Mouse (Mus musculus) hindbrain, postnatal 0 days (tissue): ENCODE measurements around the gene Zswim3. TPM values are rescaled to one million over a fixed set of nuclear protein-coding genes. Genes with fewer than 3 reads are reported as not detected.

Source experiments
- ATAC-seq: fragments of 200-750 bp; cut with Nextera tagmentation; 2 replicates; pipeline ENCODE4 v1.8.0; 2017; ENCODE audit warnings: mild to moderate bottlenecking, moderate TSS enrichment, moderate library complexity
- DNase-seq: peaks from one replicate; pipeline ENCODE4 v3.0.0-alpha.2; 2015; ENCODE audit warnings: low spot score
- H3K27ac ChIP-seq: fragments of 300-500 bp; sonication (generic); 2 replicates; pipeline ENCODE4 v1.5.1; 2014; ENCODE audit warnings: mild to moderate bottlenecking
- H3K27me3 ChIP-seq: fragments of 300-500 bp; sonication (generic); 2 replicates; pipeline ENCODE4 v1.6.1; 2014; ENCODE audit warnings: low read length, mixed read lengths; ENCODE audit not compliant: insufficient read depth
- H3K36me3 ChIP-seq: fragments of 300-500 bp; sonication (generic); 2 replicates; pipeline ENCODE4 v1.6.1; 2014; ENCODE audit warnings: low read length, mixed read lengths; ENCODE audit not compliant: insufficient read depth
- H3K4me1 ChIP-seq: fragments of 300-500 bp; sonication (generic); 2 replicates; pipeline ENCODE4 v1.6.1; 2014; ENCODE audit warnings: antibody characterized with exemption, low read length, mixed read lengths; ENCODE audit not compliant: insufficient read depth
- H3K4me2 ChIP-seq: fragments of 300-500 bp; sonication (generic); 2 replicates; pipeline ENCODE4 v1.6.1; 2014; ENCODE audit warnings: low read depth, mild to moderate bottlenecking, low read length, moderate library complexity, mixed read lengths
- H3K4me3 ChIP-seq: fragments of 300-500 bp; sonication (generic); 2 replicates; pipeline ENCODE4 v1.5.1; 2014; ENCODE audit warnings: low read length
- H3K9ac ChIP-seq: fragments of 300-500 bp; sonication (generic); replicated peaks from 2 replicates; pipeline ENCODE4 v1.6.1; 2014; ENCODE audit warnings: mild to moderate bottlenecking, low read length, moderate library complexity, mixed read lengths
- H3K9me3 ChIP-seq: fragments of 300-500 bp; sonication (generic); 2 replicates; pipeline ENCODE4 v1.6.1; 2016; ENCODE audit warnings: low read length, mixed read lengths
- CTCF ChIP-seq: IDR thresholded peaks from 2 replicates; pipeline ENCODE4 v1.5.1; 2016; ENCODE audit warnings: antibody characterized with exemption, control low read depth, low read depth
- WGBS: fragments of 180-500 bp; shearing (Covaris S2); extraction: QIAGEN DNeasy Blood & Tissue Kit; methylation state at CpG from one replicate; pipeline ENCODE4 v1.1.7; 2014; 5-methylcytosine and 5-hydroxymethylcytosine counted together
- polyA plus RNA-seq: library from polyadenylated mRNA; unstranded; fragments of >200 nt; fragmentation: Nextera tagmentation; extraction: Ambion mirVana; gene quantifications from 2 replicates; pipeline ENCODE4 v1.2.1, GENCODE M21; 2015
- total RNA-seq: library from RNA; depleted of rRNA; stranded (reverse); fragments of >200 nt; gene quantifications from 2 replicates; pipeline ENCODE4 v1.2.3, GENCODE M21; 2014

The Zswim3 gene
- total and polyA plus RNA-seq, 2 experiments from 2014 or later = 5.2 to 8.3 TPM

- H3K9me3 ChIP-seq = no peaks in the 10 kb centered on the region
- H3K36me3 ChIP-seq = peaks cover 10% of the 10 kb centered on the region; the same call in 1 of the 2 replicates
- peak overlapping the region; percentile 74 for H3K9ac ChIP-seq
- ATAC-seq (no peak), DNase-seq (no peak)
- H3K27ac ChIP-seq = peak overlapping the region; percentile 90
- peaks cover 4% of the 10 kb centered on the region; the same call in 1 of the 2 replicates for H3K4me1 ChIP-seq
- peak overlapping the region; percentile 68 for H3K4me2 ChIP-seq
- TF ChIP-seq CTCF = no peak
- H3K4me3 ChIP-seq = peak overlapping the region; percentile 80
- WGBS = 46% methylated on average over 1 of the region's 1 CpGs
- no peaks in the 10 kb centered on the region for H3K27me3 ChIP-seq
Measured at GRCm38 (mm10) chr2:164803921-164804313, 981 bp upstream of the Zswim3 start.

GRCm38 (mm10) chr2:164805332-164805718, 427 bp downstream of the Zswim3 start:
- 1% methylated on average over 21 of the region's 21 CpGs for WGBS
- peak overlapping the region; percentile 89 for H3K4me2 ChIP-seq
- peaks cover 12% of the 10 kb centered on the region; the same call in 1 of the 2 replicates for H3K36me3 ChIP-seq
- DNase-seq (peak; percentile 18), ATAC-seq (peak; percentile 37)
- H3K9me3 ChIP-seq = no peaks in the 10 kb centered on the region
- H3K4me1 ChIP-seq = peaks cover 4% of the 10 kb centered on the region; the same call in 1 of the 2 replicates
- TF ChIP-seq CTCF = no peak
- peak overlapping the region; percentile 85 for H3K27ac ChIP-seq
- no peaks in the 10 kb centered on the region for H3K27me3 ChIP-seq
- H3K4me3 ChIP-seq = peak overlapping the region; percentile 80
- H3K9ac ChIP-seq = peak overlapping the region; percentile 74

- Histone ChIP-seq H3K4me1 (peaks cover 4% of the 10 kb centered on the region; the same call in 1 of the 2 replicates), H3K27ac (no peak overlapping the region), H3K9me3 (no peaks in the 10 kb centered on the region), H3K4me3 (no peak overlapping the region), H3K9ac (no peak overlapping the region), H3K36me3 (0 out of 2 replicates have a peak, but pooled peaks cover 8% of the 10 kb centered on the region), H3K4me2 (peak overlapping the region; percentile 89), H3K27me3 (no peaks in the 10 kb centered on the region)
- TF ChIP-seq CTCF = no peak
- 84% methylated on average over 7 of the region's 7 CpGs for WGBS
- DNase-seq (no peak), ATAC-seq (no peak)
Measured at GRCm38 (mm10) chr2:164806614-164807013, 1.7 kb downstream of the Zswim3 start.

GRCm38 (mm10) chr2:164813557-164813956, 8.7 kb downstream of the Zswim3 start:
- H3K27ac ChIP-seq = no peak overlapping the region
- no peak for TF ChIP-seq CTCF
- no peaks in the 10 kb centered on the region for H3K9me3 ChIP-seq
- H3K9ac ChIP-seq = no peak overlapping the region
- WGBS = 71% methylated on average over 2 of the region's 2 CpGs
- no peak overlapping the region for H3K4me3 ChIP-seq
- H3K27me3 ChIP-seq = no peaks in the 10 kb centered on the region
- DNase-seq (no peak), ATAC-seq (no peak)
- no peaks in the 10 kb centered on the region for H3K4me1 ChIP-seq
- H3K36me3 ChIP-seq = 0 out of 2 replicates have a peak, but pooled peaks cover 8% of the 10 kb centered on the region
- H3K4me2 ChIP-seq = no peak overlapping the region

GRCm38 (mm10) chr2:164815348-164815747, 10.4 kb downstream of the Zswim3 start:
- Histone ChIP-seq H3K27me3 (no peaks in the 10 kb centered on the region), H3K27ac (no peak overlapping the region), H3K36me3 (no peaks in the 10 kb centered on the region), H3K4me2 (no peak overlapping the region), H3K4me1 (no peaks in the 10 kb centered on the region), H3K9me3 (no peaks in the 10 kb centered on the region), H3K9ac (no peak overlapping the region), H3K4me3 (no peak overlapping the region)
- 91% methylated on average over 5 of the region's 5 CpGs for WGBS
- DNase-seq (no peak), ATAC-seq (no peak)
- TF ChIP-seq CTCF = no peak

- 85% methylated on average over 8 of the region's 8 CpGs for WGBS
- no peak for ATAC-seq
- no peak for TF ChIP-seq CTCF
Measured at GRCm38 (mm10) chr2:164815821-164816220, 10.9 kb downstream of the Zswim3 start.

GRCm38 (mm10) chr2:164817206-164817605, 12.3 kb downstream of the Zswim3 start:
- no peaks in the 10 kb centered on the region for H3K4me1 ChIP-seq
- H3K9me3 ChIP-seq = no peaks in the 10 kb centered on the region
- no peaks in the 10 kb centered on the region; the same call in 1 of the 2 replicates for H3K36me3 ChIP-seq
- no peak overlapping the region for H3K27ac ChIP-seq
- no peak for TF ChIP-seq CTCF
- no peak overlapping the region for H3K4me2 ChIP-seq
- WGBS = 88% methylated on average over 6 of the region's 6 CpGs
- H3K27me3 ChIP-seq = no peaks in the 10 kb centered on the region
- H3K9ac ChIP-seq = no peak overlapping the region
- ATAC-seq (no peak), DNase-seq (no peak)
- H3K4me3 ChIP-seq = no peak overlapping the region

More at GRCm38 (mm10) chr2:164815821-164816220, 10.9 kb downstream of the Zswim3 start:
- H3K4me1 ChIP-seq = no peaks in the 10 kb centered on the region
- no peak for DNase-seq
- H3K4me3 ChIP-seq = no peak overlapping the region
- H3K9me3 ChIP-seq = no peaks in the 10 kb centered on the region
- no peaks in the 10 kb centered on the region for H3K36me3 ChIP-seq
- no peaks in the 10 kb centered on the region for H3K27me3 ChIP-seq
- no peak overlapping the region for H3K4me2 ChIP-seq
- no peak overlapping the region for H3K27ac ChIP-seq
- H3K9ac ChIP-seq = no peak overlapping the region
